Mouse (Mus musculus) right cerebral cortex, postnatal 36 days (tissue): Measurements from ENCODE around the gene D630045J12Rik.

Experiments used
- DNase-seq, 2 experiments: peaks; one replicate each; pipeline ENCODE4 v3.0.0; 2022; ENCODE audit warnings: low spot score in 2 of 2, mixed read lengths in 1 of 2

D630045J12Rik gene

DNA sequence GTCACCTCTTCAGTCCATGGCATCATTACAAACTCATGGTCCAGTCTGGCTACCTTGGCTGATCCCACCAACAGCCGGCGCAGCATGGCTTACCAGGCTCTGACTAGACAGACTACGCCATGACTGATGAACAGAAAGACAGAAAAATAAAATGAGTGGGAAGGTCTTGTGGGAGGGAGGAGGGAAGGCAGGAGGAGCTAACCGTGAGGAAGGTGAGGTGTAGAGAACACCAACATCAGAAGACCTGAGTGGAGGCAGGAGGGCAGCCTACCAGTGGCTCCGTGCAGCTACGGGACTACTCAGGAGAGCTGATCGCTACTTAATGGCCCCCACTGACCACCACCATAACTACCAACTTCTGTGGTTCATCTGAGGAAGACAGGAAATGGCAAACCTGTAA lies 60.9 kb downstream of the D630045J12Rik start:
- DNase-seq: no peak

DNA sequence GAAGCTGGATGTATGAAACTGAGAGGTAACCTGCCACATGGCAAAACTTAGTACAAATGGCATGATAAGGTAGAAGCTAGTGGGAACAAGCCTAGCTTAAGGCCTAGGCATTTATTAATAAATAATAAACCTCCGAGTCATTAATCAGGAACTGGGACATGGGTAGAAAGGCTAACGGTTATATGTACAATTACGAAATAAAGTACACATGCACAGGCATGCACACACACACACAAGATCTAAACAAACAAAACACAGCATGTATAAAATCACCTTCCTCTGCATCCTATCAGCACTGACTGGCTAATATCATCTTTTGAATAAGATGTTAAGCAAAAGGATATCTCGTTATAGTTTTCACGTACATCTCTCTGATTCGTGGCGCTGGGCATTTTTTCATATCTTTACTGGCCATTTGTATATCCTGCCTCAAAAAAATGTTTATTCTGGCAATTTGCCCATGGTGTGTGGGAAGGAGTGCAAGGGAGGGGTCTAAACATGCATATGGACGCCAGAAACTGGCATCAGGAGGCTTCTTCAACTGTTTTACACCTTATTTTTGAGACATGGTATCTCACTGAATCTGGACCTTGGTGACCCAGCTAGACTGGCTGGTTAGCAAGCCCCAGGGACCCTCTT lies 67.4 kb downstream of the D630045J12Rik start:
- DNase-seq: no peak

DNA sequence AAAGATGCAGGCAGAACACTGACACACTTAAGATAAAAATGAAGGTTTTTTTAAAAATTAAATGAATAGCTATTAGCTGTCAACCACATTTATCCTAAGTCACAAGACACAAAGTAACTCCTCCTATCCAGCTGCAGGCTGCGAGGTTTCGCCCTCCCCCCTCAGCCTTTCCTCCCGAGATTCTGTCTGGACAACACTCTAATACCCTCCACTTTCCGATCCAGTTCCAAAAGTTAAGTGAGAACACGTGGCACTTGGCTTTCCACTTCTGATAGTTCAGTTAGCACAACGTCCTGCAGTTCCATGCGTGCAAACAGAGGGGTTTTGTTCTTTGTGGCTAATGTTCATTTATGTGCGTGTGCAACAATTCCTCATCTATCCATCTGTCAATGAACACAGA lies 69.0 kb downstream of the D630045J12Rik start:
- DNase-seq: no peak

DNA sequence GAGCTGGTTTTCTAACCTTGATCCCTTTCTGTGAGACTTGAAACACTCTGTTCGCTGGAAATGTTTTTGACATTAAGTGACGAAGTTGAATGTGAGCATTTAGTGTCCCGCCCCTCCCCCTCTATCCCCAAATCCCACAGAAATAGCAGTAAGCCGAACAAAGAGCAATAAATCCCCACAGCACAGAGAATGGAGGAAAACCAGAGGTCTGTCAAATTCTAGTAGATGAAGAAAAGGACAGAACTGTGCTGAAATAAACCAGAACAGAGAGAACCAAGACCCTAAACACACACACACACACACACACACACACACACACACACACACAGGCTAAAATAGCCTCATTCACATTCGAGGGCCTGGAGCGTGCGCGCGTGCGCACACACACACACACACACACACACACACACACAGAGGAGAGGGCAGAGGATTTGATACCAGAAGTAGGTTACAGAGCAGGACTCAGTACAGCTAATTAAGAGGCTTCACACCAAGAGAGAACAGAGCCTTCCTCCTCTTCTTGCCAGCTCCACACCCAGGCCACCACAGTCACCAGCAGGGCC lies 72.0 kb downstream of the D630045J12Rik start:
- no peak for DNase-seq

DNA sequence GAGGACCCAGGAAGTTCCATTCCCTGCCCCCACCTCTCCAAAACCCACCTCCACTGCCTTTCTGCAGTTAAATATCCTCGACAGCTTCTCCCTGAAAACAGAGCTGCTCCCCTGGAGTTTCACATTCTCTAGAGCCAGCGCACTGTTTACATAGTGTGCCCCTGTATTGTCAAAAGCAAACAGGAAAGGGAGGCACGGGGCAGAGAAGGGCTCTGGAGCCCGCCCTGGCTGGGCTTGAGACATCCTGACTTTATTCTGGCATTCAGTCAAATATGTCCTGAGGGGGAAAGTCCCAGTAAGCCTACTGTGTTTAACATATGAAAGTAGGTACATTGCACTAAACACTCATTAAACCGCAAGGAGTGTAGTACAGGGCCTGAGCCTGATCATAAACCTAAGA lies 73.1 kb downstream of the D630045J12Rik start:
- no peak for DNase-seq

DNA sequence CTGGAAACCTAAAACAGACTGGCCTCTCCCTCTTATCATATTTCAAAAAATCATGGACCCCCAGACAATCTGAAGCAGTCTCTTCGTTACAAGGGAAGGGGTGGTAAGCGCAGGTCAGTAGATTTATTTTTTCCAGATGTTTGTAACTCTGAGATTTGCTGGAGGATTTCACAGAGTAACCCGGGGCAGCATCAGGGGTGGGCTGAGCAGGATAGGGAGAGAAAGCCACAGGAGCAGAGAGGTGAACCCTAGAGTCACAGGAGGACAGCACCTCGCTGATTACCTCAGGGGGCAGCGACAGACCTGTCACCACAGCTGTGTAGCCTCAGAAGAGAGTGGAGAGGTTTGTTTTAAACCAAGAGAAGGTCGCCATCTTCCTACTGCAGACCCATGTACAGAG lies 88.4 kb downstream of the D630045J12Rik start:
- DNase-seq: no peak

DNA sequence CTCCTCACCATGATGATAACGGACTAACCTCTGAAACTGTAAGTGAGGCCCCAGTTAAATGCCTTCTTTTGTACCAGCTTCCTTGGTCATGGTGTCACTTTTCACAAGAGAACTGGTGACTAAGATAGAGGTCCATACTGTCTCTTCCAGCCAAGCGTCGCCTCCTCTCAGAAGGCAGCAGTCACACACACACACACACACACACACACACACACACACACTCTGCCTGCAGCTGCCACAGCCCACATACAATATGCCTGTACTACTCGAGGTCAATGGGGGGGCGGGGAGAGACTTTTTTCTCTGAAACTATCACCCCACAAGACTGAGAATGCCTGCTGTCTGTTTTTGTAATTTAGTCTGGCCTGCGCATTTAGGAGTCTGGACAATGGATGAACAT lies 89.1 kb downstream of the D630045J12Rik start:
- no peak for DNase-seq

DNA sequence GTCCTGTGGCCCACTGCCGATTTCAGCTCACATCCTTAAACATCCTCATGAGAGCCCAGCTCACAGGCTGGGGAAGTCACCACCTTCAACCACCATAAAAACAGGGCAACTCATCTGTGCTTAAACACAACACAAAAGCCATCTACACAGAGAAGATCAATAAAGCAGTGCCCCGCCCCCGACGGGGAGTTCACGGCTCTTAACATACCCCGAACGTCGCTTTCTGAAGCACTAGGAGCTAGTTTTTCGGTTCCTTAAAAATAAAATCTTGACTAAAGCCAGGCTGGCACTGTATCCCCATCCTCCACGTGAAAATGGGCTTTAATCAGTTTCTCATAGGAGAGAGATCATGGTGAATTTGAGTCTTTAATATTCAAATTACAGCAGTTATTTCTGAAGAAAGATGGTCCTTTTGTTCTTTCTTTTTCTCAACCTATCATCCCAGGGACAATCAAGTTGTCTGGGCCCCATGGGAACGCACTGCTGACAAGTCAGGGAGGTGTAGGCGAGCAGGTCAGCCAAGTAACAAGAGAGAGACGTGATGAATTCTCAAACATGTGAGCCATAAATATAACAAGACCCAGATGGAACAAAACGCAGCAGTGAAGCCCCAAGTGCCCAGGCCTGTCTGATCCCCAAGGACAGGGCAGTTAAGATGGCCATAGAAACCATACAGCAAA lies 90.8 kb downstream of the D630045J12Rik start:
- DNase-seq: no peak

DNA sequence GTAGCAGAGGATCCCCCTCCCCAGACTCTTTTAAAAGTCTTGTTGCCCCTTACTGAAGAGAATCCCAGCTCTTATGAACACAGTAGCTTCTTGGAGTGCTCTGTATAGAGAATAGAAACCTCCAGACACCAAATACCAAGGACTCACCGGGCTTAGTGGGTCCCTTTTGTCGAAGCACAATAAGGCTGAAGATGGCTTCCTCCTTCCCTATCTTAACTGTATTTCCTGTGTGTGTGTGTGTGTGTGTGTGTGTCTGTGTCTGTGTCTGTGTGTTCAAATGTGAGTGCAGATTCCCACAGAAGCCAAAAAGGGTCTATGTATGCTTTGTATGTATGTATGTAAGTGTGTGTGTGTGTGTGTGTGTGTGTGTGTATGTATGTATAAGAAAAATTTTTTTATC lies 93.3 kb downstream of the D630045J12Rik start:
- no peak for DNase-seq

DNA sequence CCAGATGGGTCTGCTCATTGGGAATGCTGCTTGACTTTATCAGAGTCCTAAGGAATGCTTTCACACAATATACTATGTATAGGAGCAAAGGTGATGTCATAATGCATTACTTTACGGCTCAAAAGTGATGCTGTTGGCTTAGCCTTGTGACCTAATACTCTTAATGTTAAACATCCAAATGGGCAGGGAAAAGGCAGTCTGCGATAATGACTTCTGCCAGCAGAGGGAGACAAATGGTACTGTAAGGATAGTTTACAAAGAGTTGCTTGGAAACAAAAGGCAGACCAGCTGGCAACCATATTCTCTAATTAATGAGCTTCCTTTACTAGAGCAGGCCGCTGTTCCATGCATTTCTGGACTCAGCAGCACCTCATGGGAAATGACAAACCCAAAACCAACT lies 93.7 kb downstream of the D630045J12Rik start:
- peak; percentile 69 to 71 for DNase-seq

DNA sequence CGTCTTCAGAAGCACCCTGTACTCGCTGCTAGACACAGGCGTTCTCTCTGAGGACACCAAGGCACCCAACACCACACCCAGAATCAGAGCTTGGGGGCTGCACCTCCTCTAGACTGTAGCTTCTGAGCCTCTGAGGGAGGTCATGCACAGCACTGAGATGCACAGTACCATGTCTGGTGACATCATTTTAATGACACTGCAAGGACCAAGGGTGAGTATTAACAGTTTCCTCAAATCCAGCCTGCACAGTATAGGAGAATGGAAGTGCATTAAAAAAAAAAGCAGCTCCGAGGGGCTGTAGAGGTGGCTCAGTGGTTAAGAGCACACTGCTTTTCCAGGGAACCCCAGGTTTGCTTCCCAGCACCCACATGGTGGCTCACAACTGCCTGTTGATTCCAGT lies 94.2 kb downstream of the D630045J12Rik start:
- no peak for DNase-seq

DNA sequence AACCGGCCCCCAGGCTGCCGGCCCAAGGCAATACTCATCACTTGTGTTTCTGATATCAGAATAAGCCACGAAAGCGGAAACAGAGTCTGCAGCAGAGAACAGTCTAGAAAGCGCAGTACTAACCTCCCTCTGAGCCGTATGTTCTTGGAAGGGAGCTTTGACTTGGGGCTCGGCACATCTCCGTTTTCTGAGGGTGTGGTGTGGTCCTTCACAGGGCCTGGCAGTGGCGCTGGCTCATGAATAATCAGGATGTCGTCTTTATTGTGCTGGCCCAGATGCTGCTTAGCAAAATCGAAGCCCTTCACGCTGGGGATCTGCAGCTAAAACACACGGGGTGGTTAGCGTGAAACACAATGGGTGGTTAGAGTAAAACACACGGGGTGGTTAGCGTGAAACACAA lies 95.9 kb downstream of the D630045J12Rik start:
- no peak for DNase-seq

DNA sequence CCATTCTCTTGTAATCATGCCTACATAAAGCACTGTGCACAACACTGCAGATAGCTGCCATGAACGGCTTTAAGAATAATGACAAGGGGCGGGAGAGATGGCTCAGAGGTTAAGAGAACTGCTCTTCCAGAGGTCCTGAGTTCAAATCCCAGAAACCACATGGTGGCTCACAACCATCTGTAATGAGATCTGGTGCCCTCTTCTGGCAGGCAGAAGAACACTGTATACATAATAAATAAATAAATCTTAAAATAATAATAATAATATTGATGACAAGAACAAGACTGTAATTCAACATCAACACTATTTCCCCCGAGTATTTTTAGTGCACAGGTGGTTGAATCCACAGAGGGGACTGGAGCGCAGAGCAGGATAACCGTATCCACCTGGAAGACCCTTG lies 97.6 kb downstream of the D630045J12Rik start:
- DNase-seq: no peak

DNA sequence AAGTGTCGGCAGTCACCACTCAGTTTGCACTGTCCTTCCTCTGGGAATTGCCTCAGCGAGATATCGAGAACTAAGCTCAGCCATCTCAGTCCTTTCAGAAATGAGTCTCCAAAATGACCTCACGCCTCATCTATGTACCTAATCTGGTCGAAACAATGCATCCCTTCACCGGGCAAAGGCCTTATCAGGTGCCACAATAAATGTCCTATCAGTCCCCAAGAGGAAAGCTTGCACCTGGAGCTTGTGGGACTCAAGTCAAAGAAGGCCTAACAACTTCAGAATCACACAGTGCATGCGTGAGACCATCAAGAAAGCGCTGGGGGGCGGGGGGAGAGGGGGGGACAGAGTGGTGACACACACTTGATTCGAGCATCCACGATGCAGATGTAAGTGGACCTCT lies 101.5 kb downstream of the D630045J12Rik start:
- DNase-seq: no peak

DNA sequence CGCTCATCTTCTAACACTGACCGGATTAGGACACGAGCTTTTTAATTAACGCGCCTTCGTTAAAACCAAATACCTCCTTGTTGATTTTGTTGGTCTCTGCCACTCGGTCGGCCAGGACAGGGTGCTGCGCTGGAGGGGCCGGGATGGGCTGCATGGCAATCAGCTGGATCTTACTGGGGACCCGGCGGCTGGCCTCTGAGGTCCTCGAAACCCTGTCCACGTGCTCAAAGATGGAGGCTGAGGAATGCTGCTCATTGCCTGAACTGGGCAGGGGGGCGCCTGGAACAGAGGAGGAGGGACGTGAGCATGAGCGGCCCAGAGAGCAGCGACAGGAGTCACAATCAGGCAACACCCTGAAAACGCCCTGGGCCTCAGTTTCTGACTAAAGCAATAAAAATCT lies 104.3 kb downstream of the D630045J12Rik start:
- DNase-seq: no peak

DNA sequence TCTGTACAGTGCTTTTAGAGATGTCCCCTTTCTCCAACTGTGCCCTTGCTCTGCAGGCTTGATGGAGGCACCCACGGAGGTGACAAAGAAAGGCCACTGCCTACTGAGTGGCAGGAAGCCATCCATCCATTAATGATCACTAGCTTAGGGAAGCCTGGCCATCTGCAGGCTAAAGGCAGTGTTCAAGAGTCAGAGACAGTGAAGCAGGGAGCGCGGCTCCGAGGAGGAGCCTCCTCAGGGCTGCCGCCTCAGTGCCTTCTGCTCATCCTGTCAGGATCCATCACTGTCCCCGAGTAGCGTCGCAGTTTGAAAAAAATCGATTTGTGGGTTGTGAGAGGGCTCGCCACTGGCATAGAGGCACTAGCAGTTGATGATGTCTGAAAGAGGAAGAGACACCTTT lies 105.2 kb downstream of the D630045J12Rik start:
- no peak for DNase-seq

DNA sequence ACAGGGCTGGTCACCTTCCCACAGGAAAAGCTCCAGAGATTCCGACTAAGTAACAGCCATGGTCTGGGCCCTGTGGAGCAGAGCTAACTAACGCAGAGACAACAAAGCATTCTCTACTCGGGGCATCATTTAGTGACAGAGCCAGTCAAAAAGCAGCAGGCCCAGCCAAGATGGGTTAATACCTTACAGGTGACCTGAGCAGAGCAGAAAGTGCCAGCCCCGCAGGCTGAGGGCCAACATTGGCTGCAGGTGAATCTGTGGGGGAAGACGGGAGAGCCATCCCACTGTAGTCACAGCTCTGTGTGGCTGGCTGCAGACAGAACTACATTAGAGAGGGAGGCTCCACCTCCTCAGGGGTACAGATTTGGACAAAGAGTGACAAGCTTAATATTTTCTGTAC lies 106.5 kb downstream of the D630045J12Rik start:
- no peak for DNase-seq

DNA sequence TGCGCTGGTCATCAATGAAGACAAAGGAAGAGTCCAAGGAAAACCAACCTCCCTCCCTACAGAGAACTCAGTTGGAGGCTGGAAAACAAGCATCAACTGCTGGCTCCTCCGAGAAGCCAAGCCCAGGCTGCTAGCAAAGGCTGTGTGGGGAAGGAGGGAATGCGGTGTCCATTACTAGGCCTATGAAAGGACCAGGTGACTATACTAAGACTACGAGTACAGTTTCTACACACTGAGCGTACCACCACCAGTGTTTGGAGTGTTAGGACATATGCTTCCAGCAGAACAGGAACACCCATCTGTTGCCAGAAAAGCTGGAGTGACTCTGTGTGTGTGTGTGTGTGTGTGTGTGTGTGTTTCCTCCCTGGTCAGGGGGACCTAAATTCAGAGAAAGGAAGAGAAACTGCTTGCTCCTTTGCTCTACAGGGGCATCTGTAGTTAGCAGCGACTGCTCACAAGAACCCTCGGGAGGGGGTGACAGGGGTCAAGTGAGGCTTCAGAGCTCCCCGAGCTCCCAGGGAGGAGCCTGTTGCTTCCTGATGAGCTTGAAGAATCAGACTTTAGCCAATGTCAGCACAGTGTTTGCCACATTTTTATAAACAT lies 108.2 kb downstream of the D630045J12Rik start:
- DNase-seq: no peak

DNA sequence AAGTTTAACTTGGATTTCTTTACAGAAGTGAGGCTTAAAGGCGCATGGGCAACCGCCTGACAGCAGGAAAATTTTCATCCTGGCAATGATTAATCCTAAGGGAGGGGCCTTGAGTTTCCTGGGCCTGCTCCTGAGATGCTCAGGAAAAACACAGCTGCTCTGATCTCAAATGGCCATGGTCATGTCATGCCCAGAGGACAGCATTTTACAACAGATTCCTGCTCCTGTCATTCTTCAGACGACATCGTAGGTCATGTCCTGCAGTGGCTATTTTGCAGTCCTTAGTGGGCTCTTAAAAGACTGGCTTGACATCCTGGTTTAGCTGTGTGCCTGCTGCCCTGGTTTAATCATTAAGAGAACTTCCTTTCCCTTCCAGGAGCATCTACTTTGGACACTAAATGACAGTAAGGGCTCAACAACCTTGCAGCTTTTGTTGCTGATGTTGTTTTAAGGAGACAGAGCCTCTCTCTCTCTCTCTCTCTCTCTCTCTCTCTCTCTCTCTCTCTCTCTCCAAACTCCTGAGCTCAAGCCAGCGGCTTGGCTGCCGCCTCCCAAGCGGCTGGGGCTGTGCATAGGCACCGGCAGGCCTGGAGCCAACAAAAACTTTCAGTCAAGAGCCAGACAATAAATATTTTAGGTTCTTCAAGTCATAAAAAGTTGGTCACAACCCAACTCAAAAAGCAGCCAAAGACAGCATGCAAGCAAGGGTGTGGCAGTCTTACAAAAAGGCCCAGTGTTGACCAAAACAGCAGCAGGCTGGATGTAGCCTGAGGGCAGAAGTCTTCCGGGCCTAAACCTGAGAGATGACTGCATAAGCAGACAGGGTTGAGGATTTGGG lies 109.4 kb downstream of the D630045J12Rik start:
- DNase-seq: no peak

DNA sequence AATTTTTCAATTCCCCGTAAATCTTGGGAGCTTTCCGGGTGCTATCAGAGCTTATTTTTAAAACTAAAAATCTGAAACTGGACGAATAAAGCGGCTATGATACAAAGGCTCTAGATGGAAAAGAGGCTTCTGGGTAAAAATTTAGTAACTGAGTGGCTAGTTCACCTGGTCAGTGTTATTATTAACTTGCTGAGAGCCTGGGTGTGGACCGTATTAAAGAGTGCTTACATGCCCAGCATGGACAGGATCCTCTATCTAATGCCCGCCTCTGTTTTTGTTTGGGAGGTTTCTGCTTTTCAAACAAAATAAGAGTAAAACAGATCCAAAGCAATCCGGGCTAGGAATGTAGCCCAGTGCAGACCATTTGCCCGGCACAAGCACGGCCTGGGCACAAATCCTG lies 113.4 kb downstream of the D630045J12Rik start:
- DNase-seq: no peak

DNA sequence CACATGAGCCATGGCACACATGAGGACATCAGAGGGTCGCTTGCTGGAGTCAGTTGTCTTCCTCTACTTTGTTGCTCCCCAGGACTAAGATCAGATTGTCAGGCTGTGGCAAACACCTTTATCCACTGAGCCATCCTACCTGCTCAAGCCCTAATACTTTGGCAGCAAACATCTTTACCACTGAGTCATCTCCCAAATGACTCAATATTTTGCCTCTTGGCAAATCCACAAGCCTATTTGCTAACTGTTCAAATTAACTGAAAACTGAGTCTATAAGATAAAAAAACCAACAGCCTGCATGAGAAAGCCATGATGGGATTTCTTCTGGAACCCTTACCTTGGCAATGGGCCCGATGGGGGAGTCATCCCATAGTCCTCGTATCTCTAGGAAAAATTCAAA lies 114.7 kb downstream of the D630045J12Rik start:
- DNase-seq: no peak
